Mouse (Mus musculus): Measurements from ENCODE around the gene Epha4.

- no peak for TF ChIP-seq CTCF (IDR thresholded peaks at IDR 0.05)
- no peak for TF ChIP-seq EP300 (IDR thresholded peaks at IDR 0.05; ENCODE audit: insufficient read depth, low read depth, low read length)
- no peak for TF ChIP-seq POLR2A (IDR thresholded peaks at IDR 0.05; ENCODE audit: insufficient read depth, low read depth, low read length)
Observed at GRCm38 (mm10) chr1:77538559-77538958, 23.7 kb upstream of the Epha4 start.

All from heart, adult 2 months (tissue).